15 mouse cellular contexts compared by ENCODE assay signal in genomic region chr2:49814011-49814410, GRCm38 (mm10). TPM values are rescaled to one million over a fixed set of nuclear protein-coding genes. Genes with fewer than 3 reads are reported as not detected.
A peak's percentile ranks its signal among the peaks of the same experiment; 100 is the strongest.
DNase-seq lines count a peak whose midpoint lies in the region; ATAC-seq lines count a peak whose summit lies in the region.
"Had no signal": no experiment of that assay in that cellular context is flagged by ENCODE, and none has a peak within 500 bp of the region (broad histone marks: within the 10 kb centered on the region; RNA-seq: fewer than 3 reads in every experiment).

No protein-coding gene starts in this region.

- 48% methylated on average over 6 of the region's 6 CpGs for WGBS in intestine, embryonic 15.5 days
- 48% methylated on average over 6 of the region's 6 CpGs for WGBS in kidney, embryonic 16.5 days

- no peak overlapping the region for H3K9ac ChIP-seq in intestine, embryonic 15.5 days
- no peak overlapping the region for H3K9ac ChIP-seq in kidney, embryonic 16.5 days (replicated peaks; ENCODE audit: low read length)
- H3K9ac ChIP-seq: hindbrain, embryonic 14.5 days; neural tube, embryonic 13.5 days had no signal

- H3K4me2 ChIP-seq in intestine, embryonic 15.5 days (replicated peaks): no peak overlapping the region
- no peak overlapping the region for H3K4me2 ChIP-seq in kidney, embryonic 16.5 days (replicated peaks; ENCODE audit: low read depth, low read length)
- H3K4me2 ChIP-seq: hindbrain, embryonic 14.5 days; neural tube, embryonic 13.5 days had no signal

- peak; percentile 87 for ATAC-seq in intestine, embryonic 15.5 days
- no peak for ATAC-seq in kidney, embryonic 16.5 days (ENCODE audit: low FRiP score, low TSS enrichment)

- H3K4me1 ChIP-seq in intestine, embryonic 15.5 days (replicated peaks): peaks cover 11% of the 10 kb centered on the region; the same call in 1 of the 2 replicates
- H3K4me1 ChIP-seq in megakaryocyte, embryonic 14.5 days: peaks cover 44% of the 10 kb centered on the region
- H3K4me1 ChIP-seq in kidney, embryonic 16.5 days (ENCODE audit: insufficient read depth, low read length): peaks cover 26% of the 10 kb centered on the region

- H3K36me3 ChIP-seq in intestine, embryonic 15.5 days: no peaks in the 10 kb centered on the region
- no peaks in the 10 kb centered on the region for H3K36me3 ChIP-seq in megakaryocyte, embryonic 14.5 days (replicated peaks; ENCODE audit: low read length)
- H3K36me3 ChIP-seq in kidney, embryonic 16.5 days (ENCODE audit: insufficient read depth, low read length): no peaks in the 10 kb centered on the region
- H3K36me3 ChIP-seq: heart, embryonic 10.5 days; neural tube, embryonic 13.5 days had no signal

- H3K27ac ChIP-seq in intestine, embryonic 15.5 days: no peak overlapping the region
- H3K27ac ChIP-seq in kidney, embryonic 16.5 days (ENCODE audit: low read length): no peak overlapping the region
- H3K27ac ChIP-seq: heart, embryonic 10.5 days; hindbrain, embryonic 14.5 days; neural tube, embryonic 13.5 days had no signal

- peak; percentile 49 to 81 for DNase-seq in adrenal gland, adult (ENCODE audit: inconsistent age in 2 of 2, low spot score in 1 of 2)
- no peak for DNase-seq in adrenal gland, postnatal 4 days (ENCODE audit: low spot score in 2 of 2)
- peak; percentile 38 for DNase-seq in adipocyte (ENCODE audit: low spot score)
- no peak for DNase-seq in thymus, postnatal 0 days (ENCODE audit: low spot score)
- no peak for DNase-seq in spleen, postnatal 36 days (ENCODE audit: low spot score in 2 of 2)
- DNase-seq: embryo, embryonic 11 days; kidney, postnatal 36 days; left cerebral cortex, postnatal 4 days; thymus, adult 2 months had no signal

- no peaks in the 10 kb centered on the region for H3K27me3 ChIP-seq in intestine, embryonic 15.5 days (replicated peaks)
- H3K27me3 ChIP-seq in megakaryocyte, embryonic 14.5 days (replicated peaks): peaks cover 9% of the 10 kb centered on the region
- no peaks in the 10 kb centered on the region for H3K27me3 ChIP-seq in kidney, embryonic 16.5 days (ENCODE audit: insufficient read depth, low read length)
- H3K27me3 ChIP-seq: neural tube, embryonic 13.5 days had no signal

- no peak overlapping the region for H3K4me3 ChIP-seq in intestine, embryonic 15.5 days (replicated peaks)
- peak overlapping the region; percentile 48 for H3K4me3 ChIP-seq in megakaryocyte, embryonic 14.5 days (replicated peaks)
- H3K4me3 ChIP-seq in kidney, embryonic 16.5 days (ENCODE audit: low read length): no peak overlapping the region
- H3K4me3 ChIP-seq: heart, embryonic 10.5 days; neural tube, embryonic 13.5 days had no signal

- no peaks in the 10 kb centered on the region for H3K9me3 ChIP-seq in intestine, embryonic 15.5 days
- H3K9me3 ChIP-seq in megakaryocyte, embryonic 14.5 days: no peaks in the 10 kb centered on the region
- H3K9me3 ChIP-seq in kidney, embryonic 16.5 days (ENCODE audit: low read length): no peaks in the 10 kb centered on the region
- H3K9me3 ChIP-seq: heart, embryonic 10.5 days; neural tube, embryonic 13.5 days had no signal

RNA-seq across cellular contexts. Expression of gene Lypd6b, which starts 26.5 kb away (rescaled TPM):
- total RNA-seq in adrenal gland, postnatal 4 days (2021): 1 to 10 TPM in 1 of 2 experiments, under 1 TPM in 1; 0.23 to 1.6 TPM
- 2.0 and 2.8 TPM in 2 replicates for polyA plus RNA-seq in intestine, embryonic 15.5 days (2015; fragmentation: Nextera tagmentation; extraction: Ambion mirVana)
- not detected in 2 replicates for polyA plus RNA-seq in megakaryocyte, embryonic 14.5 days (2012; ENCODE audit: insufficient read depth, low replicate concordance)
- polyA plus RNA-seq in kidney, embryonic 16.5 days (2015; fragmentation: Nextera tagmentation; extraction: Ambion mirVana): 11.7 and 12.3 TPM in 2 replicates
- polyA plus RNA-seq in thymus, postnatal 0 days (2015; fragmentation: Nextera tagmentation; extraction: Ambion mirVana): 12.8 and 14.3 TPM in 2 replicates

Comparison
In these comparisons a context has a peak if more than half of its experiments do, and no peak if none do; other contexts are left out.
1. DNase-seq: peak in adrenal gland, adult (2 of 2) and adipocyte (single experiment); none in adrenal gland, postnatal 4 days (0 of 2), thymus, postnatal 0 days (single experiment) and spleen, postnatal 36 days (0 of 2).